Mouse (Mus musculus): Measurements from ENCODE around the gene Bri3. TPM values are rescaled to one million over a fixed set of nuclear protein-coding genes. Genes with fewer than 3 reads are reported as not detected.
A peak's percentile ranks its signal among the peaks of the same experiment; 100 is the strongest.
"Not testable (repeated sequence)": the region's sequence is repeated elsewhere in the genome, so short reads cannot be mapped to it uniquely, and the experiment has no call there.

Gene Bri3
- polyA plus RNA-seq, 1 experiment = 164 TPM

GRCm38 (mm10) chr5:144357551-144357880 lies 113.3 kb downstream of the Bri3 start:
- H3K4me3 ChIP-seq (replicated peaks; ENCODE audit: extremely low read depth, low read depth, low read length) = peak overlapping the region; percentile 72
- no peak for DNase-seq
- no peak for TF ChIP-seq CTCF (IDR thresholded peaks at IDR 0.05; ENCODE audit: insufficient read depth, low read length)
- TF ChIP-seq POLR2A (IDR thresholded peaks at IDR 0.05; ENCODE audit: borderline replicate concordance, extremely low read depth, low read depth, low read length) = no peak
- under 1% methylated on average over 27 of the region's 27 CpGs for WGBS
- H3K4me1 ChIP-seq (ENCODE audit: control insufficient read depth, insufficient read depth, low read length) = peaks cover 4% of the 10 kb centered on the region; the same call in 1 of the 2 replicates

GRCm38 (mm10) chr5:144357881-144358591 lies 113.8 kb downstream of the Bri3 start, which contains the start of gene Baiap2l1:
Gene Baiap2l1 (minus strand): TSS chr5:144358112.
- Histone ChIP-seq H3K4me1 (ENCODE audit: control insufficient read depth, insufficient read depth, low read length) (0 out of 2 replicates have a peak, but pooled peaks cover 4% of the 10 kb centered on the region), H3K4me3 (replicated peaks; ENCODE audit: extremely low read depth, low read depth, low read length) (peak within 1 kb of the TSS; percentile 72)
- TF ChIP-seq POLR2A (IDR thresholded peaks at IDR 0.05; ENCODE audit: borderline replicate concordance, extremely low read depth, low read depth, low read length) (peak; percentile 84; the same call in 1 of the 2 replicates), CTCF (IDR thresholded peaks at IDR 0.05; ENCODE audit: insufficient read depth, low read length) (no peak)
- WGBS = under 1% methylated on average over 57 of the region's 60 CpGs
- DNase-seq = peak; percentile 97

DNA sequence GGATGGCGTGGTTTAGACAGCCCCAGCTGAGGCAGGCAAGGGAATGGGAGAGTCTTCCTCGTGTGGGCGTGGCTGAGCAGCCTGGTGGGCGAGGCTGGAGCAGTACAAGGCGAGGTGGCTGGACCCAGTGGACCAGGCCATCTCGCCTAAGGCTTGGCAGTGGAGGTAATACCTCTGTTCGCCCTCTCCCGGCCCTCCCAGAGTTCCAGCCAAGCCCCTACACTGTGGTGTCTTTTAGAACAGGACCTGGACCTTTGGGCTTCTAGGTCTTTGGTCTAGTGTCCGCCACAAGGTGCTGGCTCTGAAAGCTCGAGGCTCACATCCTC lies 114.3 kb downstream of the Bri3 start:
- WGBS = 6% methylated on average over 10 of the region's 10 CpGs
- TF ChIP-seq CTCF (IDR thresholded peaks at IDR 0.05; ENCODE audit: insufficient read depth, low read length) (no peak), POLR2A (IDR thresholded peaks at IDR 0.05; ENCODE audit: borderline replicate concordance, extremely low read depth, low read depth, low read length) (no peak)
- Histone ChIP-seq H3K4me1 (ENCODE audit: control insufficient read depth, insufficient read depth, low read length) (0 out of 2 replicates have a peak, but pooled peaks cover 4% of the 10 kb centered on the region), H3K4me3 (replicated peaks; ENCODE audit: extremely low read depth, low read depth, low read length) (peak overlapping the region; percentile 72)
- no peak for DNase-seq

DNA sequence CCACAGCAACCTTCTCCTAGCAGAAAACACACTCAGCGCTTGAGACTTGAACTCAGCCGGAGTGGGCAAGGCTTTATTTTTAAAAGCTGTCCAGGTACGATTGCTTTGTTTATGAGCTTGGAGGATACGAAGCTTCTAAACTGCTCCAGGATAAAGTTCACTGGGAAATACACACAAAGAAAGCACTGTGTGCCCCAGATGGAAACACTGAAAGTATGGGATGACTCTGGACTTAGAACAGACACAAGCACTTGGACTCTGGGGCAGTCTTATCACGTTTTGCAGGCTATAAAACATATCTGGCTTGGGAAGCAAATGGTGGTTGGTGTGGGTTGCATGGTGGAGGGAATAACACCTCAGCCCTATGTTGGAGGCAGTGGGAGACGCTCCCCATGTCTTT lies 115.6 kb downstream of the Bri3 start:
- 80% methylated on average over 6 of the region's 6 CpGs for WGBS
- H3K4me3 ChIP-seq (replicated peaks; ENCODE audit: extremely low read depth, low read depth, low read length) = no peak overlapping the region
- TF ChIP-seq POLR2A (IDR thresholded peaks at IDR 0.05; ENCODE audit: borderline replicate concordance, extremely low read depth, low read depth, low read length) (no peak), CTCF (IDR thresholded peaks at IDR 0.05; ENCODE audit: insufficient read depth, low read length) (no peak)
- DNase-seq = no peak
- 0 out of 2 replicates have a peak, but pooled peaks cover 4% of the 10 kb centered on the region for H3K4me1 ChIP-seq (ENCODE audit: control insufficient read depth, insufficient read depth, low read length)

DNA sequence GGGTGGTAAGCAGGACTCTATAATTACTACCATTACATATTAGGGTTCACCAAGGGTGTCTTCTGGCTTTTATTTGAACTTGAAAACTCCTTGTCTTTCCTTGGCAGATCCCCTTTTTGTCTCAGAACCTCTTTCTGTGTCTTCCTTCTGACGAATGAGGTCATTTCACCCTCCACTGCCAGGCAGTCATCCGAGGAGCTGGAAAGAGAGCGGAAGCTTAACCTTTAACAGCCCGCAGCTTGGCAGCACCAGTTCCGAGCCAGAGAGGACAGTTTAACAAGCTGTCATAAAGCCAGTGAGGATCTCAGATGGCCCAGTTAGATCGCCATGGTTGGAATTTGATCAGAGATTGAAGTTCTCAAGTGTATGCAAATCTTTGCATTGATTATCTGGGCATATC lies 116.1 kb downstream of the Bri3 start:
- DNase-seq = no peak
- TF ChIP-seq POLR2A (IDR thresholded peaks at IDR 0.05; ENCODE audit: borderline replicate concordance, extremely low read depth, low read depth, low read length) (no peak), CTCF (IDR thresholded peaks at IDR 0.05; ENCODE audit: insufficient read depth, low read length) (no peak)
- Histone ChIP-seq H3K4me3 (replicated peaks; ENCODE audit: extremely low read depth, low read depth, low read length) (no peak overlapping the region), H3K4me1 (ENCODE audit: control insufficient read depth, insufficient read depth, low read length) (0 out of 2 replicates have a peak, but pooled peaks cover 4% of the 10 kb centered on the region)
- WGBS = 56% methylated on average over 6 of the region's 6 CpGs

GRCm38 (mm10) chr5:144364680-144365357 lies 120.6 kb downstream of the Bri3 start:
- DNase-seq = no peak
- 76% methylated on average over 11 of the region's 11 CpGs for WGBS
- Histone ChIP-seq H3K4me3 (replicated peaks; ENCODE audit: extremely low read depth, low read depth, low read length) (no peak overlapping the region), H3K4me1 (ENCODE audit: control insufficient read depth, insufficient read depth, low read length) (no peaks in the 10 kb centered on the region)
- TF ChIP-seq CTCF (IDR thresholded peaks at IDR 0.05; ENCODE audit: insufficient read depth, low read length) = no peak
- no peak for TF ChIP-seq POLR2A (IDR thresholded peaks at IDR 0.05; ENCODE audit: borderline replicate concordance, extremely low read depth, low read depth, low read length)

- not testable (repeated sequence) for H3K4me3 ChIP-seq (replicated peaks; ENCODE audit: extremely low read depth, low read depth, low read length); DNase-seq; H3K4me1 ChIP-seq (ENCODE audit: control insufficient read depth, insufficient read depth, low read length)
- WGBS = 73% methylated on average over 6 of the region's 6 CpGs
These were observed 122.3 kb downstream of the Bri3 start for GRCm38 (mm10) chr5:144366551-144366950.

DNA sequence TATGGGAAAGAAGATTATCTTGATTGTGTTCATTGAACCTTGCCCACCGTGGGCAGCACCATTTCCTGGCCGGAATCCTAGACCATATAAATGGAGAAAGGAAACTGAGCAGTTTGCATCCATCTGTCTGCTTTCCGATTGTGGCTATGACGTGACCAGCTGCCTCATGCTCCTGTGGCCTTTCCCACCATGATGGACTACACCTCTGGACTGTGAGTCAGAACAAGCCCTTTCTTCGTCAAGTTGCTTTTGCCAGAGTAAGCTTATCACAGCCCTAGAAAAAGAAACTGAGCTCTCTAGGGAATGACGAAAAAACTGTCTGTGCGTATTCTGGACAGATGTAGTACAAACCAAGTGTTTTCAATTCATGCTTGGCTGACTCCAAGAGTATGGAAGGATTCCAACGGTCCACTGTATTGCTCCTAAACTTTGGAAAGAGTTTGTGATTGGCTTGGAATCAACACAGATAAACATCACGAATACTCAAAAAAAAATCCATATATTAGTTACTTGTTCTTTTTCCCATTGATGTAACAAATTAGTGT lies 124.5 kb downstream of the Bri3 start:
- WGBS = 67% methylated on average over 9 of the region's 9 CpGs
- no peak for TF ChIP-seq POLR2A (IDR thresholded peaks at IDR 0.05; ENCODE audit: borderline replicate concordance, extremely low read depth, low read depth, low read length)
- no peak for TF ChIP-seq CTCF (IDR thresholded peaks at IDR 0.05; ENCODE audit: insufficient read depth, low read length)

DNA sequence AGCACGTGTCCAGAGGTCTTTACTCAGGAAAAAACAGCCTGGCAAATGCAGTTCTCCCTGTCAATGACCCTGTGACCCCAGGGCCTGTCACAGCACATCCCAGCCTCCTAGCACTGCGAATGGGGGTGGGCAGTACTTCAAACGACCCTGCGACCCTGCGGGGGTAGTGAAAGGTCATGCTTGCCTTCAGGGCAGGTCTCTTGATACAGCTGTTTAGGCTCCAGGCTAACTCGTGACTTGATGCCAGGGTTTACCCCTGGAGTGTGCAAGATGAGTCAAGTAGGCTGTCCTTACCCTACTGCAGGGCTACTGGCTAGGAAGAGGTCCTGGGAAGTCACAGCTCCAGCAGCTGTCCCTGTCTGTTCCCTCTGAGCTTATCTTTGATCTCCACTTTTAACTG lies 126.7 kb downstream of the Bri3 start:
- no peak overlapping the region for H3K4me3 ChIP-seq (replicated peaks; ENCODE audit: extremely low read depth, low read depth, low read length)
- no peak for TF ChIP-seq CTCF (IDR thresholded peaks at IDR 0.05; ENCODE audit: insufficient read depth, low read length)
- TF ChIP-seq POLR2A (IDR thresholded peaks at IDR 0.05; ENCODE audit: borderline replicate concordance, extremely low read depth, low read depth, low read length) = no peak
- DNase-seq = no peak
- 24% methylated on average over 6 of the region's 6 CpGs for WGBS
- peaks cover 2% of the 10 kb centered on the region; the same call in 1 of the 2 replicates for H3K4me1 ChIP-seq (ENCODE audit: control insufficient read depth, insufficient read depth, low read length)

More for the DNA sequence above, 124.5 kb downstream of the Bri3 start:
- H3K4me1 ChIP-seq (ENCODE audit: control insufficient read depth, insufficient read depth, low read length) = peaks cover 2% of the 10 kb centered on the region; the same call in 1 of the 2 replicates
- no peak for DNase-seq
- H3K4me3 ChIP-seq (replicated peaks; ENCODE audit: extremely low read depth, low read depth, low read length) = no peak overlapping the region

Measured in lung, adult 2 months (tissue).